8 mouse cellular contexts compared by ENCODE assay signal in genomic region chr15:98699190-98700105, GRCm38 (mm10). TPM values are rescaled to one million over a fixed set of nuclear protein-coding genes. Genes with fewer than 3 reads are reported as not detected.
DNase-seq lines count a peak whose midpoint lies in the region; ATAC-seq lines count a peak whose summit lies in the region.

No protein-coding gene starts in this region.

- H3K4me1 ChIP-seq in intestine, embryonic 16.5 days (ENCODE audit: control insufficient read depth, insufficient read depth, low read length): peaks cover 5% of the 10 kb centered on the region
- H3K4me1 ChIP-seq in midbrain, embryonic 10.5 days: peaks cover 13% of the 10 kb centered on the region

- peak; percentile 83 for ATAC-seq in intestine, embryonic 16.5 days

- peak; percentile 74 for DNase-seq in adipocyte (ENCODE audit: low spot score)
- DNase-seq in embryo, embryonic 10.5 days (ENCODE audit: low spot score): peak; percentile 91
- peak; percentile 80 to 82 for DNase-seq in gastrocnemius, postnatal 36 days
- peak; percentile 91 to 95 for DNase-seq in left cerebral cortex, postnatal 25 days (ENCODE audit: low spot score in 2 of 2)
- DNase-seq in midbrain, embryonic 10.5 days (ENCODE audit: low spot score): peak; percentile 92
- DNase-seq in right cerebral cortex, postnatal 36 days (ENCODE audit: low spot score in 2 of 2): peak; percentile 82 to 87
- peak; percentile 74 to 90 for DNase-seq in urinary bladder, postnatal 4 days (ENCODE audit: low spot score in 2 of 2)

- intact Hi-C loops in gastrocnemius, postnatal 36 days (cut with DNase I): loop anchor here (1.0 kb wide), 1 partner anchor 35 kb away; no protein-coding TSS in a partner anchor
- intact Hi-C loops in left cerebral cortex, postnatal 25 days (cut with DNase I): loop anchor here (1.0 to 2.0 kb wide), 2 partner anchors 23 to 36 kb away; partner anchors contain the start of gene Rnd1

- H3K4me2 ChIP-seq in intestine, embryonic 16.5 days (ENCODE audit: low read depth, low read length): peak overlapping the region; percentile 58

- H3K9me3 ChIP-seq in intestine, embryonic 16.5 days (ENCODE audit: control insufficient read depth, low read length): no peaks in the 10 kb centered on the region
- no peaks in the 10 kb centered on the region for H3K9me3 ChIP-seq in midbrain, embryonic 10.5 days (replicated peaks)

- 6% methylated on average over 40 of the region's 40 CpGs for WGBS in intestine, embryonic 16.5 days
- WGBS in midbrain, embryonic 10.5 days: 6% methylated on average over 40 of the region's 40 CpGs

- H3K9ac ChIP-seq in intestine, embryonic 16.5 days (ENCODE audit: low read depth, low read length): peak overlapping the region; percentile 47; the same call in 1 of the 2 replicates

- no peak overlapping the region for H3K27ac ChIP-seq in intestine, embryonic 16.5 days (ENCODE audit: low read length)
- H3K27ac ChIP-seq in midbrain, embryonic 10.5 days (replicated peaks): peak overlapping the region; percentile 55

- peaks cover 21% of the 10 kb centered on the region for H3K27me3 ChIP-seq in intestine, embryonic 16.5 days (replicated peaks; ENCODE audit: control insufficient read depth, insufficient read depth, low read length)
- H3K27me3 ChIP-seq in midbrain, embryonic 10.5 days (ENCODE audit: low read depth, poor library complexity, severe bottlenecking): peaks cover 45% of the 10 kb centered on the region

- no peaks in the 10 kb centered on the region for H3K36me3 ChIP-seq in intestine, embryonic 16.5 days (ENCODE audit: control insufficient read depth, insufficient read depth, low read length)
- no peaks in the 10 kb centered on the region for H3K36me3 ChIP-seq in midbrain, embryonic 10.5 days

- H3K4me3 ChIP-seq in intestine, embryonic 16.5 days (ENCODE audit: low read length): peak overlapping the region; percentile 33
- H3K4me3 ChIP-seq in midbrain, embryonic 10.5 days: peak overlapping the region; percentile 56

RNA-seq across cellular contexts. Expression of gene Ccdc65, which starts 8.6 kb away (rescaled TPM):
- not detected for total RNA-seq in gastrocnemius, postnatal 36 days (2021)
- 0.66 and 0.70 TPM in 2 replicates for polyA plus RNA-seq in intestine, embryonic 16.5 days (2015; fragmentation: Nextera tagmentation; extraction: Ambion mirVana)
- total RNA-seq in left cerebral cortex, postnatal 25 days (2021): 10 to 100 TPM in 1 of 2 experiments, 1 to 10 TPM in 1; 9.8 to 11.4 TPM
- polyA plus RNA-seq in midbrain, embryonic 10.5 days (2016; fragmentation: Nextera tagmentation; extraction: Ambion mirVana): 1.3 and 1.5 TPM in 2 replicates

RNA-seq across cellular contexts. Expression of gene Rnd1, which starts 22.2 kb away (rescaled TPM):
- total RNA-seq in gastrocnemius, postnatal 36 days (2021): 1 to 10 TPM in 1 of 2 experiments, under 1 TPM in 1; 0.81 to 1.5 TPM
- 0.95 and 1.1 TPM in 2 replicates for polyA plus RNA-seq in intestine, embryonic 16.5 days (2015; fragmentation: Nextera tagmentation; extraction: Ambion mirVana)
- total RNA-seq in left cerebral cortex, postnatal 25 days (2021): 10 to 100 TPM; 31.8 to 36.8 TPM
- 7.1 and 9.8 TPM in 2 replicates for polyA plus RNA-seq in midbrain, embryonic 10.5 days (2016; fragmentation: Nextera tagmentation; extraction: Ambion mirVana)

RNA-seq across cellular contexts. Expression of gene Fkbp11, which starts 28.6 kb away (rescaled TPM):
- total RNA-seq in gastrocnemius, postnatal 36 days (2021): 1 to 10 TPM; 1.4 to 1.7 TPM
- polyA plus RNA-seq in intestine, embryonic 16.5 days (2015; fragmentation: Nextera tagmentation; extraction: Ambion mirVana): 96.8 and 108 TPM in 2 replicates
- total RNA-seq in left cerebral cortex, postnatal 25 days (2021): 1 to 10 TPM; 1.4 to 2.3 TPM
- 15.2 and 16.4 TPM in 2 replicates for polyA plus RNA-seq in midbrain, embryonic 10.5 days (2016; fragmentation: Nextera tagmentation; extraction: Ambion mirVana)

RNA-seq across cellular contexts. Expression of gene Ddx23, which starts 36.8 kb away (rescaled TPM):
- 10 to 100 TPM; 50.0 to 56.2 TPM for total RNA-seq in gastrocnemius, postnatal 36 days (2021)
- polyA plus RNA-seq in intestine, embryonic 16.5 days (2015; fragmentation: Nextera tagmentation; extraction: Ambion mirVana): 15.6 and 17.6 TPM in 2 replicates
- 10 to 100 TPM; 69.4 to 75.8 TPM for total RNA-seq in left cerebral cortex, postnatal 25 days (2021)
- polyA plus RNA-seq in midbrain, embryonic 10.5 days (2016; fragmentation: Nextera tagmentation; extraction: Ambion mirVana): 27.2 and 30.8 TPM in 2 replicates

Comparison
In these comparisons a context has a peak if more than half of its experiments do, and no peak if none do; other contexts are left out.
1. RNA of gene Ccdc65, which starts 8.6 kb away (total RNA-seq): 9.8 to 11.4 TPM in left cerebral cortex, postnatal 25 days; not detected in gastrocnemius, postnatal 36 days; every median in the first group is over 10 times any median in the second.
2. RNA of gene Rnd1, which starts 22.2 kb away (total RNA-seq): 31.8 to 36.8 TPM in left cerebral cortex, postnatal 25 days; 0.81 to 1.5 TPM in gastrocnemius, postnatal 36 days; every median in the first group is over 10 times any median in the second.
3. Peak in every context shown above with its lines, with median percentiles within 50 percentile points of each other: DNase-seq.